Mouse (Mus musculus) embryonic facial prominence, embryonic 12.5 days (tissue): ENCODE results near the gene S1pr4. TPM values are rescaled to one million over a fixed set of nuclear protein-coding genes. Genes with fewer than 3 reads are reported as not detected.

ENCODE experiments used
- ATAC-seq: fragments of 200-750 bp; cut with Nextera tagmentation; 2 replicates; pipeline ENCODE4 v1.8.0; 2017; ENCODE audit not compliant: insufficient number of reproducible peaks, insufficient read depth, low FRiP score, low TSS enrichment
- H3K27ac ChIP-seq: fragments of 300-500 bp; sonication (generic); 2 replicates; pipeline ENCODE4 v1.5.1; 2016; ENCODE audit warnings: mild to moderate bottlenecking
- H3K27me3 ChIP-seq: fragments of 300-500 bp; sonication (generic); 2 replicates; pipeline ENCODE4 v1.6.1; 2016; ENCODE audit warnings: mild to moderate bottlenecking, moderate library complexity
- H3K36me3 ChIP-seq: fragments of 300-500 bp; sonication (generic); 2 replicates; pipeline ENCODE4 v1.6.1; 2016; ENCODE audit warnings: mild to moderate bottlenecking
- H3K4me1 ChIP-seq: fragments of 300-500 bp; sonication (generic); 2 replicates; pipeline ENCODE4 v1.6.1; 2016
- H3K4me2 ChIP-seq: fragments of 300-500 bp; sonication (generic); replicated peaks from 2 replicates; pipeline ENCODE4 v1.6.1; 2016; ENCODE audit warnings: mild to moderate bottlenecking, moderate library complexity
- H3K4me3 ChIP-seq: fragments of 300-500 bp; sonication (generic); 2 replicates; pipeline ENCODE4 v1.5.1; 2016; ENCODE audit warnings: mild to moderate bottlenecking
- H3K9ac ChIP-seq: fragments of 300-500 bp; sonication (generic); 2 replicates; pipeline ENCODE4 v1.6.1; 2016; ENCODE audit warnings: mild to moderate bottlenecking, moderate library complexity
- H3K9me3 ChIP-seq: fragments of 300-500 bp; sonication (generic); 2 replicates; pipeline ENCODE4 v1.6.1; 2016; ENCODE audit warnings: mild to moderate bottlenecking, moderate library complexity
- WGBS: fragments of 180-500 bp; shearing (Covaris S2); methylation state at CpG from one replicate; pipeline ENCODE4 v1.1.7; 2016; 5-methylcytosine and 5-hydroxymethylcytosine counted together
- polyA plus RNA-seq: library from polyadenylated mRNA; unstranded; fragments of >200 nt; fragmentation: Nextera tagmentation; extraction: Ambion mirVana; gene quantifications from 2 replicates; pipeline ENCODE4 v1.2.1, GENCODE M21; 2016

The S1pr4 gene
- polyA plus RNA-seq, 1 experiment from 2014 or later = 0.58 TPM

GRCm38 (mm10) chr10:81538321-81539048, 38.6 kb upstream of the S1pr4 start:
- Histone ChIP-seq H3K27me3 (no peaks in the 10 kb centered on the region), H3K9me3 (no peaks in the 10 kb centered on the region), H3K9ac (no peak overlapping the region), H3K36me3 (peaks cover 39% of the 10 kb centered on the region), H3K4me2 (no peak overlapping the region), H3K27ac (no peak overlapping the region), H3K4me1 (peaks cover 14% of the 10 kb centered on the region), H3K4me3 (no peak overlapping the region)
- no peak for ATAC-seq
- WGBS = 86% methylated on average over 3 of the region's 3 CpGs

GRCm38 (mm10) chr10:81537429-81537828, 37.5 kb upstream of the S1pr4 start:
- Histone ChIP-seq H3K4me3 (no peak overlapping the region), H3K27ac (no peak overlapping the region), H3K36me3 (peaks cover 43% of the 10 kb centered on the region), H3K9ac (no peak overlapping the region), H3K4me1 (peaks cover 4% of the 10 kb centered on the region; the same call in 1 of the 2 replicates), H3K4me2 (no peak overlapping the region), H3K27me3 (no peaks in the 10 kb centered on the region), H3K9me3 (no peaks in the 10 kb centered on the region)
- WGBS = 88% methylated on average over 2 of the region's 2 CpGs
- ATAC-seq = no peak

- H3K4me2 ChIP-seq = no peak overlapping the region
- no peaks in the 10 kb centered on the region for H3K9me3 ChIP-seq
- H3K4me1 ChIP-seq = 0 out of 2 replicates have a peak, but pooled peaks cover 3% of the 10 kb centered on the region
- no peak overlapping the region for H3K27ac ChIP-seq
- H3K36me3 ChIP-seq = peaks cover 47% of the 10 kb centered on the region
- WGBS = 79% methylated on average over 6 of the region's 6 CpGs
- no peak for ATAC-seq
- no peak overlapping the region for H3K9ac ChIP-seq
- no peaks in the 10 kb centered on the region for H3K27me3 ChIP-seq
- H3K4me3 ChIP-seq = no peak overlapping the region
These were observed 36.8 kb upstream of the S1pr4 start for GRCm38 (mm10) chr10:81536734-81537133.

- H3K36me3 ChIP-seq = peaks cover 61% of the 10 kb centered on the region
- H3K27me3 ChIP-seq = no peaks in the 10 kb centered on the region
- H3K4me3 ChIP-seq = no peak overlapping the region
- ATAC-seq = no peak
- 58% methylated on average over 16 of the region's 16 CpGs for WGBS
- H3K9ac ChIP-seq = no peak overlapping the region
- no peak overlapping the region for H3K27ac ChIP-seq
- no peak overlapping the region for H3K4me2 ChIP-seq
- H3K4me1 ChIP-seq = no peaks in the 10 kb centered on the region
- no peaks in the 10 kb centered on the region for H3K9me3 ChIP-seq
These were observed 34.9 kb upstream of the S1pr4 start for GRCm38 (mm10) chr10:81534826-81535225.

GRCm38 (mm10) chr10:81526779-81527178, 26.8 kb upstream of the S1pr4 start:
- WGBS = 18% methylated on average over 14 of the region's 14 CpGs
- Histone ChIP-seq H3K4me1 (0 out of 2 replicates have a peak, but pooled peaks cover 3% of the 10 kb centered on the region), H3K27me3 (peaks cover 12% of the 10 kb centered on the region), H3K9ac (no peak overlapping the region), H3K9me3 (no peaks in the 10 kb centered on the region), H3K4me2 (no peak overlapping the region), H3K36me3 (peaks cover 30% of the 10 kb centered on the region), H3K4me3 (no peak overlapping the region), H3K27ac (no peak overlapping the region)
- ATAC-seq = peak; percentile 53; the same call in 1 of the 2 replicates

- ATAC-seq = no peak
- Histone ChIP-seq H3K4me1 (0 out of 2 replicates have a peak, but pooled peaks cover 3% of the 10 kb centered on the region), H3K4me3 (no peak overlapping the region), H3K36me3 (peaks cover 16% of the 10 kb centered on the region), H3K4me2 (no peak overlapping the region), H3K9ac (no peak overlapping the region), H3K9me3 (no peaks in the 10 kb centered on the region), H3K27me3 (peaks cover 12% of the 10 kb centered on the region), H3K27ac (no peak overlapping the region)
- WGBS = 67% methylated on average over 12 of the region's 13 CpGs
These were observed 25.2 kb upstream of the S1pr4 start for GRCm38 (mm10) chr10:81525017-81525694.

GRCm38 (mm10) chr10:81524051-81524605, 24.2 kb upstream of the S1pr4 start, which contains the start of gene Gna15:
Gna15 (minus strand) TSS chr10:81524225.
- ATAC-seq = no peak
- Histone ChIP-seq H3K4me2 (no peak within 1 kb of the TSS), H3K9ac (no peak within 1 kb of the TSS; the same call in 1 of the 2 replicates), H3K4me1 (0 out of 2 replicates have a peak, but pooled peaks cover 3% of the 10 kb centered on the region), H3K4me3 (no peak within 1 kb of the TSS), H3K36me3 (peaks cover 5% of the 10 kb centered on the region), H3K27ac (peak within 1 kb of the TSS; percentile 30; the same call in 1 of the 2 replicates), H3K9me3 (no peaks in the 10 kb centered on the region), H3K27me3 (peaks cover 12% of the 10 kb centered on the region)
- WGBS = 17% methylated on average over 9 of the region's 9 CpGs

GRCm38 (mm10) chr10:81523570-81523969, 23.6 kb upstream of the S1pr4 start:
- 23% methylated on average over 19 of the region's 19 CpGs for WGBS
- Histone ChIP-seq H3K36me3 (no peaks in the 10 kb centered on the region; the same call in 1 of the 2 replicates), H3K4me1 (0 out of 2 replicates have a peak, but pooled peaks cover 3% of the 10 kb centered on the region), H3K9ac (no peak overlapping the region; the same call in 1 of the 2 replicates), H3K4me3 (no peak overlapping the region), H3K27ac (peak overlapping the region; percentile 30; the same call in 1 of the 2 replicates), H3K27me3 (peaks cover 12% of the 10 kb centered on the region), H3K4me2 (no peak overlapping the region), H3K9me3 (no peaks in the 10 kb centered on the region)
- no peak for ATAC-seq

GRCm38 (mm10) chr10:81523142-81523541, 23.2 kb upstream of the S1pr4 start:
- 76% methylated on average over 6 of the region's 6 CpGs for WGBS
- Histone ChIP-seq H3K36me3 (no peaks in the 10 kb centered on the region), H3K9me3 (no peaks in the 10 kb centered on the region), H3K27me3 (peaks cover 12% of the 10 kb centered on the region), H3K27ac (no peak overlapping the region), H3K4me2 (no peak overlapping the region), H3K9ac (no peak overlapping the region), H3K4me3 (no peak overlapping the region), H3K4me1 (0 out of 2 replicates have a peak, but pooled peaks cover 3% of the 10 kb centered on the region)
- no peak for ATAC-seq

- no peaks in the 10 kb centered on the region for H3K36me3 ChIP-seq
- ATAC-seq = no peak
- H3K4me1 ChIP-seq = 0 out of 2 replicates have a peak, but pooled peaks cover 3% of the 10 kb centered on the region
- H3K9me3 ChIP-seq = no peaks in the 10 kb centered on the region
- H3K4me3 ChIP-seq = no peak overlapping the region
- 72% methylated on average over 3 of the region's 3 CpGs for WGBS
- no peak overlapping the region for H3K4me2 ChIP-seq
- no peak overlapping the region for H3K9ac ChIP-seq
- peaks cover 20% of the 10 kb centered on the region for H3K27me3 ChIP-seq
- H3K27ac ChIP-seq = no peak overlapping the region
These were observed 20.0 kb upstream of the S1pr4 start for GRCm38 (mm10) chr10:81519978-81520365.

GRCm38 (mm10) chr10:81519227-81519977, 19.5 kb upstream of the S1pr4 start:
- no peak for ATAC-seq
- no peak overlapping the region for H3K4me2 ChIP-seq
- H3K36me3 ChIP-seq = no peaks in the 10 kb centered on the region
- H3K4me1 ChIP-seq = 0 out of 2 replicates have a peak, but pooled peaks cover 3% of the 10 kb centered on the region
- no peaks in the 10 kb centered on the region for H3K9me3 ChIP-seq
- H3K27ac ChIP-seq = no peak overlapping the region
- WGBS = 82% methylated on average over 6 of the region's 6 CpGs
- no peak overlapping the region for H3K9ac ChIP-seq
- H3K27me3 ChIP-seq = peaks cover 15% of the 10 kb centered on the region
- H3K4me3 ChIP-seq = no peak overlapping the region
